ENCODE assay signal across 8 mouse cellular contexts in genomic region chr17:78834856-78835835, GRCm38 (mm10). TPM values are rescaled to one million over a fixed set of nuclear protein-coding genes. Genes with fewer than 3 reads are reported as not detected.
DNase-seq lines count a peak whose midpoint lies in the region; ATAC-seq and TF ChIP-seq lines count a peak whose summit lies in the region.

Gene Heatr5b (minus strand): TSS chr17:78835364.
Gene Gpatch11 (plus strand): TSS chr17:78835567.

- peak; percentile 95 for DNase-seq in 416B (ENCODE audit: low read depth)
- peak; percentile 97 for DNase-seq in heart, adult 8-10 months (ENCODE audit: low spot score)
- peak; percentile 97 for DNase-seq in kidney, adult 9 months
- peak; percentile 97 for DNase-seq in limb, embryonic 14.5 days (ENCODE audit: low spot score)
- DNase-seq in midbrain, postnatal 0 days (ENCODE audit: low spot score) = peak; percentile 99
- DNase-seq in spleen, postnatal 14 days (ENCODE audit: low spot score in 2 of 2) = peak; percentile 96

- H3K9ac ChIP-seq in embryonic facial prominence, embryonic 15.5 days = peak within 1 kb of the TSS; percentile 84
- H3K9ac ChIP-seq in limb, embryonic 14.5 days (ENCODE audit: low read depth, low read length, severe bottlenecking) = peak within 1 kb of the TSS; percentile 81
- H3K9ac ChIP-seq in midbrain, postnatal 0 days (replicated peaks; ENCODE audit: low read length, poor library complexity, severe bottlenecking) = peak within 1 kb of the TSS; percentile 85

- H3K9me3 ChIP-seq in embryonic facial prominence, embryonic 15.5 days (replicated peaks) = no peaks in the 10 kb centered on the region
- H3K9me3 ChIP-seq in limb, embryonic 14.5 days (ENCODE audit: control insufficient read depth, low read length) = no peaks in the 10 kb centered on the region
- no peaks in the 10 kb centered on the region for H3K9me3 ChIP-seq in midbrain, postnatal 0 days (ENCODE audit: low read length)

- peak within 1 kb of the TSS; percentile 80 for H3K4me2 ChIP-seq in embryonic facial prominence, embryonic 15.5 days (replicated peaks)
- H3K4me2 ChIP-seq in limb, embryonic 14.5 days (replicated peaks; ENCODE audit: low read depth, low read length, severe bottlenecking) = peak within 1 kb of the TSS; percentile 81
- peak within 1 kb of the TSS; percentile 89 for H3K4me2 ChIP-seq in midbrain, postnatal 0 days (ENCODE audit: low read depth, low read length, poor library complexity, severe bottlenecking)

- TF ChIP-seq POLR2A in bone marrow, adult 2 months (IDR thresholded peaks at IDR 0.05; ENCODE audit: borderline replicate concordance, control insufficient read depth, low read depth, low read length) = peak; percentile 74
- TF ChIP-seq POLR2A in limb, embryonic 14.5 days (IDR thresholded peaks at IDR 0.05; ENCODE audit: borderline replicate concordance, extremely low read depth, insufficient read depth, insufficient read length) = peak; percentile 64; the same call in 1 of the 2 replicates

- H3K4me3 ChIP-seq in bone marrow, adult 2 months (replicated peaks; ENCODE audit: control insufficient read depth, low read depth, low read length) = peak within 1 kb of the TSS; percentile 86
- peak within 1 kb of the TSS; percentile 84 for H3K4me3 ChIP-seq in embryonic facial prominence, embryonic 15.5 days (replicated peaks)
- H3K4me3 ChIP-seq in limb, embryonic 14.5 days (replicated peaks; ENCODE audit: low read length) = peak within 1 kb of the TSS; percentile 80
- H3K4me3 ChIP-seq in midbrain, postnatal 0 days (ENCODE audit: low read depth, low read length) = peak within 1 kb of the TSS; percentile 85

- TF ChIP-seq CTCF in bone marrow, adult 2 months (IDR thresholded peaks at IDR 0.05; ENCODE audit: control insufficient read depth, insufficient read depth, low read length) = 0 out of 2 replicates have a peak, but pooled peaks have one; percentile 8
- TF ChIP-seq CTCF in midbrain, postnatal 0 days (IDR thresholded peaks at IDR 0.05) = no peak

- ATAC-seq in embryonic facial prominence, embryonic 15.5 days (ENCODE audit: insufficient number of reproducible peaks, low FRiP score, low TSS enrichment, low read depth) = peak; percentile 98
- ATAC-seq in limb, embryonic 14.5 days (ENCODE audit: low FRiP score, low read depth) = peak; percentile 98
- peak; percentile 98 for ATAC-seq in midbrain, postnatal 0 days (ENCODE audit: low FRiP score)

- no peaks in the 10 kb centered on the region for H3K27me3 ChIP-seq in embryonic facial prominence, embryonic 15.5 days
- H3K27me3 ChIP-seq in limb, embryonic 14.5 days (ENCODE audit: control insufficient read depth, insufficient read depth, low read length) = no peaks in the 10 kb centered on the region
- no peaks in the 10 kb centered on the region for H3K27me3 ChIP-seq in midbrain, postnatal 0 days (ENCODE audit: insufficient read depth, low read length)

- H3K27ac ChIP-seq in bone marrow, adult 2 months (ENCODE audit: control insufficient read depth, insufficient read depth, low read depth, low read length, poor library complexity) = peak within 1 kb of the TSS; percentile 72
- peak within 1 kb of the TSS; percentile 90 for H3K27ac ChIP-seq in embryonic facial prominence, embryonic 15.5 days (replicated peaks)
- H3K27ac ChIP-seq in limb, embryonic 14.5 days (replicated peaks; ENCODE audit: low read depth, low read length) = peak within 1 kb of the TSS; percentile 74
- H3K27ac ChIP-seq in midbrain, postnatal 0 days (ENCODE audit: low read depth, low read length) = peak within 1 kb of the TSS; percentile 78

- H3K4me1 ChIP-seq in bone marrow, adult 2 months (ENCODE audit: control insufficient read depth, insufficient read depth, low read length) = no peaks in the 10 kb centered on the region
- no peaks in the 10 kb centered on the region for H3K4me1 ChIP-seq in embryonic facial prominence, embryonic 15.5 days
- no peaks in the 10 kb centered on the region for H3K4me1 ChIP-seq in limb, embryonic 14.5 days (ENCODE audit: control insufficient read depth, insufficient read depth, low read length)
- no peaks in the 10 kb centered on the region for H3K4me1 ChIP-seq in midbrain, postnatal 0 days (ENCODE audit: insufficient read depth, low read length)

- peaks cover 25% of the 10 kb centered on the region for H3K36me3 ChIP-seq in embryonic facial prominence, embryonic 15.5 days
- H3K36me3 ChIP-seq in limb, embryonic 14.5 days (ENCODE audit: control insufficient read depth, insufficient read depth, low read length) = peaks cover 32% of the 10 kb centered on the region
- peaks cover 22% of the 10 kb centered on the region for H3K36me3 ChIP-seq in midbrain, postnatal 0 days (ENCODE audit: insufficient read depth, low read length)

- WGBS in bone marrow, adult 2 months = under 1% methylated on average over 81 of the region's 81 CpGs
- WGBS in embryonic facial prominence, embryonic 15.5 days = under 1% methylated on average over 81 of the region's 81 CpGs
- under 1% methylated on average over 80 of the region's 81 CpGs for WGBS in limb, embryonic 14.5 days
- WGBS in midbrain, postnatal 0 days = under 1% methylated on average over 81 of the region's 81 CpGs

RNA-seq across cellular contexts. Expression of gene Heatr5b, which starts in this region (rescaled TPM):
- 2.5 and 5.1 TPM in 2 replicates for polyA plus RNA-seq in bone marrow, adult 2 months (2011; ENCODE audit: insufficient read depth, insufficient read length, low replicate concordance, missing spikeins)
- polyA plus RNA-seq in embryonic facial prominence, embryonic 15.5 days (2015; fragmentation: Nextera tagmentation; extraction: Ambion mirVana) = 12.2 and 13.7 TPM in 2 replicates
- 10 to 100 TPM; 40.3 to 48.0 (median 44.7) TPM for total RNA-seq in heart, adult 8-10 months (2022)
- 21.9 and 24.5 TPM in 2 replicates for polyA plus RNA-seq in limb, embryonic 14.5 days (2012; rRNA removed)
- 11.5 and 15.6 TPM in 2 replicates for polyA plus RNA-seq in limb, embryonic 14.5 days (2014; fragmentation: Nextera tagmentation; extraction: Ambion mirVana)
- total RNA-seq in midbrain, postnatal 0 days (2014; rRNA removed) = 52.0 and 56.6 TPM in 2 replicates
- polyA plus RNA-seq in midbrain, postnatal 0 days (2015; fragmentation: Nextera tagmentation; extraction: Ambion mirVana) = 11.5 and 11.7 TPM in 2 replicates

RNA-seq across cellular contexts. Expression of gene Gpatch11, which starts in this region (rescaled TPM):
- polyA plus RNA-seq in bone marrow, adult 2 months (2011; ENCODE audit: insufficient read depth, insufficient read length, low replicate concordance, missing spikeins) = 17.3 and 34.1 TPM in 2 replicates
- polyA plus RNA-seq in embryonic facial prominence, embryonic 15.5 days (2015; fragmentation: Nextera tagmentation; extraction: Ambion mirVana) = 43.8 and 45.2 TPM in 2 replicates
- 10 to 100 TPM; 23.0 to 35.3 (median 27.9) TPM for total RNA-seq in heart, adult 8-10 months (2022)
- polyA plus RNA-seq in limb, embryonic 14.5 days (2012; rRNA removed) = 14.4 and 26.0 TPM in 2 replicates
- 42.5 and 52.4 TPM in 2 replicates for polyA plus RNA-seq in limb, embryonic 14.5 days (2014; fragmentation: Nextera tagmentation; extraction: Ambion mirVana)
- total RNA-seq in midbrain, postnatal 0 days (2014; rRNA removed) = 31.9 and 38.2 TPM in 2 replicates
- 48.5 and 49.0 TPM in 2 replicates for polyA plus RNA-seq in midbrain, postnatal 0 days (2015; fragmentation: Nextera tagmentation; extraction: Ambion mirVana)

Comparison
In these comparisons a context has a peak if more than half of its experiments do, and no peak if none do; other contexts are left out.
1. Peak in every context shown above with its lines: DNase-seq, ATAC-seq, H3K4me3 ChIP-seq and H3K27ac ChIP-seq.